Mouse (Mus musculus) midbrain, embryonic 10.5 days (tissue): ENCODE measurements around the gene Pdcd11. TPM values are rescaled to one million over a fixed set of nuclear protein-coding genes. Genes with fewer than 3 reads are reported as not detected.
"Not testable (repeated sequence)": the region's sequence is repeated elsewhere in the genome, so short reads cannot be mapped to it uniquely, and the experiment has no call there.

ENCODE experiments used
- DNase-seq: peaks from one replicate; pipeline ENCODE4 v3.0.0-alpha.2; 2017; ENCODE audit warnings: low spot score
- H3K27ac ChIP-seq: fragments of 300-500 bp; sonication (generic); replicated peaks from 2 replicates; pipeline ENCODE4 v1.5.1; 2016; ENCODE audit warnings: mild to moderate bottlenecking
- H3K27me3 ChIP-seq: fragments of 300-500 bp; sonication (generic); 2 replicates; pipeline ENCODE4 v1.6.1; 2016; ENCODE audit warnings: low read depth, mild to moderate bottlenecking; ENCODE audit not compliant: poor library complexity, severe bottlenecking
- H3K36me3 ChIP-seq: fragments of 300-500 bp; sonication (generic); 2 replicates; pipeline ENCODE4 v1.6.1; 2016; ENCODE audit warnings: mild to moderate bottlenecking, moderate library complexity
- H3K4me1 ChIP-seq: fragments of 300-500 bp; sonication (generic); 2 replicates; pipeline ENCODE4 v1.6.1; 2016
- H3K4me3 ChIP-seq: fragments of 300-500 bp; sonication (generic); 2 replicates; pipeline ENCODE4 v1.5.1; 2016; ENCODE audit warnings: mild to moderate bottlenecking, moderate library complexity
- H3K9me3 ChIP-seq: fragments of 300-500 bp; sonication (generic); replicated peaks from 2 replicates; pipeline ENCODE4 v1.6.1; 2016; ENCODE audit warnings: mild to moderate bottlenecking
- WGBS: fragments of 180-500 bp; shearing (Covaris S2); methylation state at CpG from one replicate; pipeline ENCODE4 v1.1.7; 2016; 5-methylcytosine and 5-hydroxymethylcytosine counted together
- polyA plus RNA-seq: library from polyadenylated mRNA; unstranded; fragments of >200 nt; fragmentation: Nextera tagmentation; extraction: Ambion mirVana; gene quantifications from 2 replicates; pipeline ENCODE4 v1.2.1, GENCODE M21; 2016

The Pdcd11 gene
- polyA plus RNA-seq, 1 experiment from 2014 or later: 12.4 TPM

GRCm38 (mm10) chr19:47136170-47136569, 45.6 kb downstream of the Pdcd11 start:
- H3K4me1 ChIP-seq: peaks cover 17% of the 10 kb centered on the region
- H3K9me3 ChIP-seq: no peaks in the 10 kb centered on the region
- peaks cover 25% of the 10 kb centered on the region for H3K27me3 ChIP-seq
- peaks cover 24% of the 10 kb centered on the region for H3K36me3 ChIP-seq
- no peak overlapping the region for H3K27ac ChIP-seq
- H3K4me3 ChIP-seq: no peak overlapping the region
- 86% methylated on average over 5 of the region's 5 CpGs for WGBS
- DNase-seq: no peak

DNA sequence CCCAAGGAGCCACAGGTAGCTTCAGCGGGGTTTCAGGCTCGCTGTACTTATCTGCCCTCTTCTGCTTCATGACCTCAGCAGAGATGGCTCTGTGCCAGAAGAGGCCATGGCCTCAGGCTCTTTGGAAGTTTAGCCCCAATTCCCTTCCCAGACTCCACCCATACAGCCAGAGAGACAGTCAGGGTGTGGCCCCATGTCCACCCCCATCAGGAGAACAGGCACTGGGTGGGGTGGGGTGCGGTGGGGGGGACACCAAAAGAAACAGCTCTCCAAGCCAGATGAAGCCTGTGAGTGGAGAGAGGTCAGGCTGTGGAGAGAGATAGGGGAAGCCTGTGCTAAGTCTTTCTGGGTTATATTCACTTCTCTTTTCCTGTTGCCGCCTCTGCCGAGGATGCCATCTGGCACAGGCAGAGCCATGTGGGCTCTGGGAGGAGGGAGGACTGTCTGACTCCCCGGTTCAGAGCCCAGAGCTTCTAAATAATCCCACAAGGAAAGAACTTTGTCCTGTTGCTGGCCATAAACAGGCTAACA, 46.5 kb downstream of the Pdcd11 start:
- no peaks in the 10 kb centered on the region for H3K9me3 ChIP-seq
- no peak for DNase-seq
- H3K4me1 ChIP-seq: peaks cover 17% of the 10 kb centered on the region
- WGBS: 52% methylated on average over 6 of the region's 6 CpGs
- peak overlapping the region; percentile 73 for H3K27ac ChIP-seq
- peaks cover 25% of the 10 kb centered on the region for H3K27me3 ChIP-seq
- H3K4me3 ChIP-seq: peak overlapping the region; percentile 46
- H3K36me3 ChIP-seq: peaks cover 14% of the 10 kb centered on the region

DNA sequence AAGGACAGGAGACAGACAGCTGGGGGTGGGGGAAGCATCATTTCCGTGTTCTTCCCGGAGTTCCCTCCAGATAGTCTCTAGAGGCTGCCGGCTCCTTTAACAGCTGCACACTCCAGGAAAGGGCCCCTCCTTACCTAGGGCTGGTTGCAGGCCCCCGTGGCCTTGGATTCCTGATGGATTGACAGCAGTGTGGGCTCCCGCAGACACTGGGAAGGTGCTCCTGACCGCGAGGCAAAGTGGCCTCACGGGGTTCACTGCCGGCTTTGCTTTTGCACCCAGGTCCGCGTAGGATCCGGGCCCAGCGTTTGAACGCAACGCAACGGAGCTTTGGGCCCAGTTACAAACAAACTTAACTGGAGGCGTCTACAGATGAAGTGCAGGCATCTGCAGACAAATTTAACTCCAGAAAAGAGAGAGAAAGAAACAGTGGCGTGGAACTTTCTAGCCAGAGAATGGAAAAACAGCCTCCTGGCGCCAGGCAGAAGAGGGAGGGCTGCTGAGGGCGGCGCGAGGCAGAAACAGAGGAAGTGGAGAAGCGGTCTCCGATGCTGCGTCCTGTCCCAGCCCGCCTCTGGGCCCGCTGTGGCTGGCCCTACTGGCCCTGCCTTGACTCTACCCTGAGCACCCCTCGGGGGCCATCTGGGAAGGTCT, 47.3 kb downstream of the Pdcd11 start, which contains the start of gene Calhm2:
TSS of gene Calhm2 (minus strand) at position 524 of the 651 bp plus-strand sequence.
- Histone ChIP-seq H3K27me3 (peaks cover 25% of the 10 kb centered on the region), H3K36me3 (peaks cover 6% of the 10 kb centered on the region), H3K4me1 (peaks cover 17% of the 10 kb centered on the region), H3K9me3 (no peaks in the 10 kb centered on the region), H3K4me3 (peak within 1 kb of the TSS; percentile 46), H3K27ac (peak within 1 kb of the TSS; percentile 73)
- WGBS: 11% methylated on average over 28 of the region's 28 CpGs
- peak; percentile 43 for DNase-seq

DNA sequence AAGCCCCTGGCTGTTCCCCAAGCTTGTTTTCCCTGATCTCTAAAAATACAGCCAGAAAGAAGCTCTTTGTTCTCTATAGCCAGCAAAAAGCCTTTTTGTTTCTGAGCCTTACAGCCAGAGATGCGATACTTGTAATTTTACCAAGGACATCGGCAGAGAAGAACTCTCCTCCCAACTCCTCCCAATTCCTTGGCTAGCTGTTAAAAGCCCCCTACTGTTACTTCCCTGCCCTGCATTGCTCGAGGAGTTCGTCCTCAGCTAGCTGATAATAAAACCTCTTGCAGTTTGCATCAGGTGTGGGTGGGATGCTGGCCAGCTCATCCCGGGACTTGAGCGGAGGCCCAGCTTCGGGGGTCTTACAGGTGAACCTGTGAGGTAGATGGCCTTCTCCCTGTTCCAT, 49.0 kb downstream of the Pdcd11 start:
- not testable (repeated sequence) for H3K36me3 ChIP-seq

GRCm38 (mm10) chr19:47142438-47142837, 51.9 kb downstream of the Pdcd11 start:
- H3K27me3 ChIP-seq: peaks cover 19% of the 10 kb centered on the region

More for the DNA sequence above, 49.0 kb downstream of the Pdcd11 start:
- Histone ChIP-seq H3K4me1 (peaks cover 17% of the 10 kb centered on the region), H3K27me3 (peaks cover 25% of the 10 kb centered on the region)
- DNase-seq, H3K27ac ChIP-seq, H3K4me3 ChIP-seq, H3K9me3 ChIP-seq: not testable (repeated sequence)
- WGBS: 45% methylated on average over 7 of the region's 7 CpGs

DNA sequence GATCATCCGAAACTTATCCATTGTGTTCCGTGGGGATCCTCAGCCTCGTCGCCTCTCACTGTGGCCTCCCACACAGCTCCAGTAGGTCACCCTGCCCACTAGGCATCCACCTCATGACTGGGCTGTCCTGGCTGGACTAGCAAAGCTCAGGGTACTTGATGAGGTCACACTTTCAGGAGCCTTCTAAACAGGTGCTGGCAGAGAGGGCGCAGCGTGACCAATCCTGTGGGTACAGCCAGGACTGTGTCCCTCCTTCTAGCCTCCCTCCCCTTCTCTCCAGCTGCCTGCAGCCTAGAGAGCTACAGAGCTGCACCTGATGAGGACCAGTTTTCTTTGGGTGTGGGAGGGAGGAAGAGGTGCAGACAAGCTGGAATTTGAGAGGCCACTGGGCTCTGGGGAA, 53.6 kb downstream of the Pdcd11 start, which contains the start of gene Calhm1:
TSS of gene Calhm1 (minus strand) at position 101 of the 400 bp plus-strand sequence.
- Histone ChIP-seq H3K9me3 (no peaks in the 10 kb centered on the region), H3K4me1 (no peaks in the 10 kb centered on the region), H3K4me3 (no peak within 1 kb of the TSS), H3K36me3 (no peaks in the 10 kb centered on the region), H3K27ac (no peak within 1 kb of the TSS), H3K27me3 (peaks cover 6% of the 10 kb centered on the region)
- 90% methylated on average over 6 of the region's 6 CpGs for WGBS
- no peak for DNase-seq

More at GRCm38 (mm10) chr19:47142438-47142837, 51.9 kb downstream of the Pdcd11 start:
- Histone ChIP-seq H3K36me3 (no peaks in the 10 kb centered on the region), H3K9me3 (no peaks in the 10 kb centered on the region), H3K4me3 (no peak overlapping the region), H3K4me1 (peaks cover 11% of the 10 kb centered on the region), H3K27ac (no peak overlapping the region)
- no peak for DNase-seq
- WGBS: 80% methylated on average over 6 of the region's 6 CpGs

GRCm38 (mm10) chr19:47148267-47148847, 57.8 kb downstream of the Pdcd11 start:
- Histone ChIP-seq H3K27me3 (peaks cover 36% of the 10 kb centered on the region), H3K27ac (no peak overlapping the region), H3K9me3 (no peaks in the 10 kb centered on the region), H3K36me3 (no peaks in the 10 kb centered on the region), H3K4me1 (peaks cover 8% of the 10 kb centered on the region), H3K4me3 (no peak overlapping the region)
- 83% methylated on average over 5 of the region's 5 CpGs for WGBS
- no peak for DNase-seq

DNA sequence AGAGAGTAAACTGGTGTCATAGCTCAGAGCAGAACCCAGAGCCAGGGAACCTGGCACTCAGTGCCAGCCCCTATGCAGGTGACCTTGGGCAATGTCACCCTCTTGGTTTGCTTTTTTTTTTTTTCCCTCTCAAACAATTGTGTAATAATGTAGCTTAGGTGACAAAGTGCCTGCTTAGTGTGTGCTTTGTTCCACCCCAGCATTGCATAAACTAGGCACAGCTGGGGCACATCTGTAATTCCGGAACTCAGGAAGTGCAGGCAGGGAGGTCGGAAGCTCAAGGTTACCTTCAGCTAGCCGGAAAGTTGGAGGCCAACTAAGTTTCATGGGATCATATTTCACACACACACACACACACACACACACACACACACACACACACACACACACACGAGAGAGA, 59.3 kb downstream of the Pdcd11 start:
- Histone ChIP-seq H3K4me3 (no peak overlapping the region), H3K27me3 (peaks cover 36% of the 10 kb centered on the region), H3K27ac (no peak overlapping the region), H3K9me3 (no peaks in the 10 kb centered on the region), H3K4me1 (peaks cover 8% of the 10 kb centered on the region), H3K36me3 (no peaks in the 10 kb centered on the region)
- DNase-seq: no peak
- 62% methylated on average over 4 of the region's 4 CpGs for WGBS

- no peaks in the 10 kb centered on the region for H3K9me3 ChIP-seq
- H3K27ac ChIP-seq: peak overlapping the region; percentile 59; the same call in 1 of the 2 replicates
- DNase-seq: peak; percentile 35
- WGBS: 27% methylated on average over 32 of the region's 32 CpGs
- H3K4me1 ChIP-seq: peaks cover 8% of the 10 kb centered on the region
- H3K36me3 ChIP-seq: no peaks in the 10 kb centered on the region
- H3K4me3 ChIP-seq: peak overlapping the region; percentile 49
- H3K27me3 ChIP-seq: peaks cover 36% of the 10 kb centered on the region
Measured at GRCm38 (mm10) chr19:47151332-47152061, 60.9 kb downstream of the Pdcd11 start.

DNA sequence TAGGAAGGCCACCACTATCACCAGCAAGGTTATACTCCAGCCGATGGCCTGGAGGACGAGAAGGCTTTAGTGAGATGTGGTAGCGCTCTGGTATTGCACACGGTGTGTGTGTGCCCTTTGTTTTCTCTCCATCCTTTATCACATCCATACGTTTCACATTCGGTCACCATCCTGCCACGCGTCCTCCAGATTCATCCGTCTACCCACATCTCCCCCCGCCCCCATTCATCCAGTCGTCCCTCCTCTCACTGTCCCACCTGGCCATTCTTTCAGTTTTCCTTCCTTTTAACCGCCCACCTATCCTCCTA, 61.4 kb downstream of the Pdcd11 start:
- WGBS: 70% methylated on average over 12 of the region's 12 CpGs
- H3K4me3 ChIP-seq: peak overlapping the region; percentile 49

GRCm38 (mm10) chr19:47153767-47154166, 63.2 kb downstream of the Pdcd11 start:
- no peak overlapping the region for H3K27ac ChIP-seq
- H3K4me1 ChIP-seq: peaks cover 8% of the 10 kb centered on the region
- no peak overlapping the region for H3K4me3 ChIP-seq
- no peak for DNase-seq
- peaks cover 34% of the 10 kb centered on the region for H3K27me3 ChIP-seq
- H3K36me3 ChIP-seq: no peaks in the 10 kb centered on the region
- no peaks in the 10 kb centered on the region for H3K9me3 ChIP-seq
- 90% methylated on average over 7 of the region's 7 CpGs for WGBS

More for the DNA sequence above, 61.4 kb downstream of the Pdcd11 start:
- peaks cover 8% of the 10 kb centered on the region for H3K4me1 ChIP-seq
- no peak for DNase-seq
- peak overlapping the region; percentile 59; the same call in 1 of the 2 replicates for H3K27ac ChIP-seq
- H3K36me3 ChIP-seq: no peaks in the 10 kb centered on the region
- H3K9me3 ChIP-seq: no peaks in the 10 kb centered on the region
- peaks cover 36% of the 10 kb centered on the region for H3K27me3 ChIP-seq

GRCm38 (mm10) chr19:47157664-47158063, 67.1 kb downstream of the Pdcd11 start, which contains the start of gene Calhm3:
TSS of gene Calhm3 (minus strand) at chr19:47157764.
- H3K4me3 ChIP-seq: no peak within 1 kb of the TSS
- no peak for DNase-seq
- no peaks in the 10 kb centered on the region for H3K9me3 ChIP-seq
- H3K27me3 ChIP-seq: peaks cover 6% of the 10 kb centered on the region
- WGBS: 87% methylated on average over 11 of the region's 11 CpGs
- H3K4me1 ChIP-seq: no peaks in the 10 kb centered on the region
- no peaks in the 10 kb centered on the region for H3K36me3 ChIP-seq
- no peak within 1 kb of the TSS for H3K27ac ChIP-seq
